Mouse (Mus musculus) stomach, postnatal 0 days (tissue): ENCODE measurements around the gene Car12. TPM values are rescaled to one million over a fixed set of nuclear protein-coding genes. Genes with fewer than 3 reads are reported as not detected.

Experiments
- ATAC-seq: fragments of 200-750 bp; cut with Nextera tagmentation; 2 replicates; pipeline ENCODE4 v1.8.0; 2017; ENCODE audit not compliant: low FRiP score, low TSS enrichment
- DNase-seq: peaks from one replicate; pipeline ENCODE4 v3.0.0-alpha.2; 2016; ENCODE audit warnings: low spot score
- H3K27ac ChIP-seq: fragments of 300-500 bp; sonication (generic); replicated peaks from 2 replicates; pipeline ENCODE4 v1.5.1; 2014; ENCODE audit warnings: mild to moderate bottlenecking, control low read depth
- H3K27me3 ChIP-seq: fragments of 300-500 bp; sonication (generic); 2 replicates; pipeline ENCODE4 v1.6.1; 2014; ENCODE audit warnings: low read length; ENCODE audit not compliant: control insufficient read depth, insufficient read depth
- H3K36me3 ChIP-seq: fragments of 300-500 bp; sonication (generic); 2 replicates; pipeline ENCODE4 v1.6.1; 2014; ENCODE audit warnings: low read length, mixed read lengths; ENCODE audit not compliant: control insufficient read depth, insufficient read depth
- H3K4me1 ChIP-seq: fragments of 300-500 bp; sonication (generic); replicated peaks from 2 replicates; pipeline ENCODE4 v1.6.1; 2014; ENCODE audit warnings: antibody characterized with exemption; ENCODE audit not compliant: control insufficient read depth, insufficient read depth
- H3K4me2 ChIP-seq: fragments of 300-500 bp; sonication (generic); replicated peaks from 2 replicates; pipeline ENCODE4 v1.6.1; 2014; ENCODE audit warnings: low read depth, mild to moderate bottlenecking, control low read depth, moderate library complexity
- H3K4me3 ChIP-seq: fragments of 300-500 bp; sonication (generic); 2 replicates; pipeline ENCODE4 v1.5.1; 2014; ENCODE audit warnings: low read depth, low read length, control low read depth
- H3K9ac ChIP-seq: fragments of 300-500 bp; sonication (generic); 2 replicates; pipeline ENCODE4 v1.6.1; 2014; ENCODE audit warnings: mild to moderate bottlenecking, low read length, control low read depth, mixed read lengths
- H3K9me3 ChIP-seq: fragments of 300-500 bp; sonication (generic); 2 replicates; pipeline ENCODE4 v1.6.1; 2016; ENCODE audit warnings: low read length; ENCODE audit not compliant: control insufficient read depth
- CTCF ChIP-seq: IDR thresholded peaks from 2 replicates; pipeline ENCODE4 v1.5.1; 2016; ENCODE audit warnings: antibody characterized with exemption, low read depth, mild to moderate bottlenecking, moderate library complexity
- EP300 ChIP-seq: optimal IDR thresholded peaks from 2 replicates; pipeline ENCODE3; 2016; ENCODE audit warnings: antibody characterized with exemption
- WGBS: fragments of 180-500 bp; shearing (Covaris S2); extraction: QIAGEN DNeasy Blood & Tissue Kit; methylation state at CpG from one replicate; pipeline ENCODE4 v1.1.7; 2014; 5-methylcytosine and 5-hydroxymethylcytosine counted together
- polyA plus RNA-seq: library from polyadenylated mRNA; unstranded; fragments of >200 nt; fragmentation: Nextera tagmentation; extraction: Ambion mirVana; gene quantifications from 2 replicates; pipeline ENCODE4 v1.2.1, GENCODE M21; 2015

The Car12 gene
- polyA plus RNA-seq, 1 experiment from 2014 or later: 11.3 TPM

DNA sequence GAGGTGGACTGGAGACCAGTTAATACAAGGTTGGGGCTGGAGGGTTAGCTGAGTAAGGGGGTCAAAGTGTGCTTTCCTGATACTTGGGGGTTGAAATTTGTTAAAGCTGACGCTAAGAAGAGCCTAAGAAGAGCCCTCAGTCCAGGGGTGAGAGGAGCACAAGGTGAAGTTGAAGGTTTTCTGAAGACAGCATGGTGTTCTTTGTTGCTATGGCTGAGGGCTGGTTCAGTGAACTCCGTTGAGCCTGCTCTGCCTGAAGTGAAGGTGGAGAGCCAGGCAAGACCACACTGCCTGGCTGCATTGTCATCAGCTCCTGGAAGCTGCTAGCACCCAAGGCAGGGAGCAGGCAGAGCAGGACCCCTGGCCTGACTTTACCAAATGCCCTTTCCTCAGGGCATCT is 1.9 kb downstream of the Car12 start:
- H3K4me3 ChIP-seq: no peak overlapping the region
- no peak overlapping the region for H3K9ac ChIP-seq
- no peak for ATAC-seq
- DNase-seq: no peak
- no peaks in the 10 kb centered on the region for H3K9me3 ChIP-seq
- 0 out of 2 replicates have a peak, but pooled peaks cover 3% of the 10 kb centered on the region for H3K4me1 ChIP-seq
- H3K36me3 ChIP-seq: no peaks in the 10 kb centered on the region
- no peak overlapping the region for H3K27ac ChIP-seq
- WGBS: 63% methylated on average over 2 of the region's 2 CpGs
- TF ChIP-seq CTCF: no peak
- TF ChIP-seq EP300: no peak
- H3K4me2 ChIP-seq: peak overlapping the region; percentile 49
- H3K27me3 ChIP-seq: no peaks in the 10 kb centered on the region

DNA sequence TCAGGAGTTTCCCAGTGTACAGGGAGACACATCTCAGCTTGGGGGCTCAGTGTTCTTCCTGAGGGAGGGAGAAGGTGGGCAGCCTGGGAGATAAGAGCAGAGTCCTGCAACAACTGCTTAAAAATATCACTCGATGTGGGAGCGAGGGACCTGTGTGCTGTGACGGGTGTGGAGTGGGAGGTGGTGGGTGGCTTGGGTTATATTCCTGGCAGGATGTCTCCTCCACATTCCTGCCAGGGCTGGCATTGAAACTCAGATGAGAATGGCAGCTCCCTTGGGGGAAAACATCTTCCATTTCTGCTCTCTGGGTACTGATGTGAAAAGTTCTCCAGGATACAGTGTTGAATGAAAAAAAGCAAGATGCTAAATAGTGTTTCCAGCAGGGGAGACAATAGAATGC is 3.0 kb downstream of the Car12 start:
- TF ChIP-seq CTCF (no peak), EP300 (no peak)
- Histone ChIP-seq H3K27me3 (no peaks in the 10 kb centered on the region), H3K36me3 (no peaks in the 10 kb centered on the region), H3K9me3 (no peaks in the 10 kb centered on the region), H3K4me1 (0 out of 2 replicates have a peak, but pooled peaks cover 3% of the 10 kb centered on the region), H3K9ac (no peak overlapping the region), H3K27ac (no peak overlapping the region), H3K4me3 (no peak overlapping the region), H3K4me2 (no peak overlapping the region)
- ATAC-seq: no peak
- no peak for DNase-seq
- 69% methylated on average over 3 of the region's 3 CpGs for WGBS

DNA sequence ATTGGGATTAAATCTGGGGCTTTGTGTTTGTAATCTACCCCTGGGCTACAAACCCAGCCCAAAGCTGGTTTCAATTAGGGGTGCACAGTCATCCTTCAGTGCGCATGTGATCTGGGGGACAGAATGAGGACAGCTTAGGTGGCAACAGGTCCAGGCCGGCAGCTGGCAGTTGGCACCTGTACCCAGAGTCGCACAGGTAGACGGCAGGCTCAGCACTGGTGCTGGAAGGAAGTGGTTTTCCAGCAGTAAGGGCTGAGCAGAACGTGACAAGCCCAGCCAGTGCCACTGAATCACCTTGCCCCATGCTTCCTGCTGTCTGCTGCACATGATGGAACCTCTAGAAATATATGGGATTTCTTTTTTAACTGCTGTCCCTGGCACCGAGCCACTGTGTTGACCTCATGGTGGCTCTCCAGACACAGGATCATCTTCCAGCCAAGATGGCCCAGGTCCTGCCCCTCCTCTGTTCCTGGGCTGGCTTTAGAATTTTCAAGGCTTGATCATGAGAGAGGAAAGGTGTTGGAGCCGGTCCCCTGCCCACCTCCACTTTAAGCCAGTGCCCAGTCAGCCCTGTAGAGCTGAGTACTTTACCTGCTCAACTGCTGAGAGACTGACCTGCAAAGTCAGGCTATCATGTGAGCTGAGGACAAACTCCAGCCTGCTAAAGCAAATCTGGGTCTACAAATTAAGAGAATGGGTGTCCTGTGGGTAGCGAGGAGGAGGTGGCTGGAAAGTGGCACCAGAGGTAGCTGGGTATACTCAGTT is 7.4 kb downstream of the Car12 start:
- no peak overlapping the region for H3K27ac ChIP-seq
- H3K4me1 ChIP-seq: no peaks in the 10 kb centered on the region
- no peaks in the 10 kb centered on the region for H3K9me3 ChIP-seq
- ATAC-seq (peak; percentile 38; the same call in 1 of the 2 replicates), DNase-seq (no peak)
- TF ChIP-seq EP300 (no peak), CTCF (no peak)
- no peak overlapping the region for H3K9ac ChIP-seq
- H3K36me3 ChIP-seq: no peaks in the 10 kb centered on the region
- H3K27me3 ChIP-seq: no peaks in the 10 kb centered on the region
- H3K4me3 ChIP-seq: no peak overlapping the region
- no peak overlapping the region for H3K4me2 ChIP-seq
- 79% methylated on average over 8 of the region's 8 CpGs for WGBS

DNA sequence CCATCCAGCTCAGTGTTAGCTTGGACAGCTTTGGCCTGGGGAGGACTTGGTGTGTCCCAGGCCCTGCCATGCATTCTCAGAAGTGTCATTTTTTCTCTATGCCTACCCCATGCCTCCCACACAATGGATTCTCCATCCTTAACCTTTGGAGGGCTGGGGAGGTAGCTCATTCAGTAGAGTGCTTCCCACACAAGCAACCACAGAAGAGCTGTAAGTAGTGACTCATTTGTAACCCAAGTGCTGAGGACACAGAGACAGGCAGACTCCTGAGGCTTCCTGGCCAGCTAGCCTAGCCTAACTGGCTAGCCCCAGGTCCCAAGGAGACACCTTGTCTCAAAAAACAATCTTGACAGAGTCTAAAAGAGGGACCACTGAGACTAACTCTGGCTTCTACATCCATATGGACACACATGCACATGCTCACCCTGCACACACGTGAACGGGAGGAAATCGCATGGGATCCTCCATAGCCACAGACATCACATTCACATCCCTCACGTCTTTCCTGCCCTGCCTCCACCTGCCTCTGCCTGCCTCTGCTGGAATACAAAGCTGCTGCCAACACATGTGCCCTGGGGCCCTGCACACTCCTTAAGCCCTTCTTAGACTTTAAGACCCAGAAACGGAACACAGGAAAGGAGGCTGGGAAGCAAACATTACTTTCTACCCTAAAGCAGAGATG is 8.8 kb downstream of the Car12 start:
- no peak for TF ChIP-seq CTCF
- TF ChIP-seq EP300: no peak
- Histone ChIP-seq H3K27me3 (no peaks in the 10 kb centered on the region), H3K9ac (no peak overlapping the region), H3K4me2 (no peak overlapping the region), H3K4me3 (no peak overlapping the region), H3K27ac (no peak overlapping the region), H3K36me3 (no peaks in the 10 kb centered on the region), H3K4me1 (no peaks in the 10 kb centered on the region), H3K9me3 (no peaks in the 10 kb centered on the region)
- ATAC-seq: no peak
- no peak for DNase-seq
- 65% methylated on average over 5 of the region's 5 CpGs for WGBS

DNA sequence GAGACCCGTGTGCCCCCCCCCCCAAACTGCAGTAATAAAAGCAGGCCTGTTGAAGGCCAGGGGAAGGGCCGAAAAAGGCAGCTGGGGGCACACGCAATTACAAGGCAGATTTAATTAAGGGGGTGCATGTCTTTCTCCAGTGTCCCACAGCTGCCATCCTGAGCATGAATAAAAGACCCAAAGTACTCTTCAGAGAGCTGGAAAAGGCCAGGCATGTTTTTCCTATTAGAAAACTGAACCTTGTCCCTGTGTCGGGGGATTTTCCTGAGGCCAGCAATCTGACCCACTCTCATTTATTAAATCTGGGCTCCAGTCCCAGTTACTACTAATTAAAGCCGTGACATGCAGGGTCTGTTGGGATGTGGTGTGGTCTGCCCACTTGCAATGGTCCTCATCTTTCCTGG is 9.4 kb downstream of the Car12 start:
- Histone ChIP-seq H3K4me1 (no peaks in the 10 kb centered on the region), H3K9ac (no peak overlapping the region), H3K4me2 (no peak overlapping the region), H3K36me3 (no peaks in the 10 kb centered on the region), H3K9me3 (no peaks in the 10 kb centered on the region), H3K4me3 (no peak overlapping the region), H3K27me3 (no peaks in the 10 kb centered on the region), H3K27ac (no peak overlapping the region)
- DNase-seq (no peak), ATAC-seq (no peak)
- 49% methylated on average over 5 of the region's 5 CpGs for WGBS
- TF ChIP-seq EP300: no peak
- TF ChIP-seq CTCF: no peak

DNA sequence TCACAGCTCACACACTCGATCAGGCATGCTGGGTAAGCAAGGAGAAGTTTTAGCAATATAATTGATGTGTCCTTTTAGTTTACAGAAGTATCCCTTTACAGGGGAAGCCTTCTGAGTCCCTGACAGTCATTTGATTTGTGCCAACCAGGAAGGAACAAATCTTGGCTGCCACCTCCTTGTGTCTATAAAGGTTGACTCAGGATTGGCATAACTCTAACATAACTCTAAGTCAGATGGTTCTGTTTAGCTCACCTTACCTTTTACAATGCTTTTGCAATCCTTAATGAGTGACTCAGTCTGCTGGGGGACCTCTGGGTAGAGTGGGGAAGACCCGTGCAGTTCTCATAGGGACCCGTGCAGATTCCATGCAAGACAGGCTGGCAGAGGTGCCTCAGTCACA is 12.1 kb downstream of the Car12 start:
- ATAC-seq (peak; percentile 67), DNase-seq (no peak)
- Histone ChIP-seq H3K4me1 (no peaks in the 10 kb centered on the region), H3K4me2 (no peak overlapping the region), H3K27me3 (no peaks in the 10 kb centered on the region), H3K27ac (peak overlapping the region; percentile 56), H3K9me3 (no peaks in the 10 kb centered on the region), H3K9ac (no peak overlapping the region), H3K36me3 (no peaks in the 10 kb centered on the region), H3K4me3 (no peak overlapping the region)
- WGBS: 64% methylated on average over 3 of the region's 3 CpGs
- TF ChIP-seq CTCF (no peak), EP300 (no peak)
